Comparison of ENCODE assay signal across 18 mouse cellular contexts in genomic region chr14:39781849-39782248, GRCm38 (mm10).
DNase-seq lines count a peak whose midpoint lies in the region; ATAC-seq and TF ChIP-seq lines count a peak whose summit lies in the region.
"Had no signal": no experiment of that assay in that cellular context is flagged by ENCODE, and none has a peak within 500 bp of the region (broad histone marks: within the 10 kb centered on the region; RNA-seq: fewer than 3 reads in every experiment).

No protein-coding gene starts in this region.

- peak; percentile 47 for TF ChIP-seq CTCF in forebrain, postnatal 0 days (IDR thresholded peaks at IDR 0.05; ENCODE audit: low read depth)
- peak; percentile 53 for TF ChIP-seq CTCF in left cerebral cortex, adult 2 months (IDR thresholded peaks at IDR 0.05)

- H3K27ac ChIP-seq in forebrain, postnatal 0 days (ENCODE audit: low read depth, low read length) = no peak overlapping the region
- H3K27ac ChIP-seq in forebrain, embryonic 15.5 days (replicated peaks) = no peak overlapping the region
- H3K27ac ChIP-seq in left cerebral cortex, adult 2 months = no peak overlapping the region
- H3K27ac ChIP-seq: neural tube, embryonic 12.5 days had no signal

- H3K27me3 ChIP-seq in forebrain, postnatal 0 days (ENCODE audit: insufficient read depth, low read length) = no peaks in the 10 kb centered on the region
- no peaks in the 10 kb centered on the region for H3K27me3 ChIP-seq in forebrain, embryonic 15.5 days
- H3K27me3 ChIP-seq: neural tube, embryonic 12.5 days had no signal

- H3K4me2 ChIP-seq in forebrain, postnatal 0 days (ENCODE audit: low read depth) = no peak overlapping the region
- H3K4me2 ChIP-seq in forebrain, embryonic 15.5 days (replicated peaks) = no peak overlapping the region
- H3K4me2 ChIP-seq: liver, embryonic 11.5 days; neural tube, embryonic 12.5 days had no signal

- DNase-seq in adrenal gland, postnatal 10 days = peak; percentile 1
- no peak for DNase-seq in adrenal gland, postnatal 36 days
- DNase-seq in forebrain, postnatal 0 days = no peak
- DNase-seq in left cerebral cortex, adult 2 months (ENCODE audit: extremely low spot score in 1 of 2, low spot score in 2 of 2) = no peak
- DNase-seq in left cerebral cortex, postnatal 36 days (ENCODE audit: low spot score in 2 of 2) = no peak
- DNase-seq in retina, embryonic 14.5 days (ENCODE audit: low spot score) = peak; percentile 22
- no peak for DNase-seq in adrenal gland, postnatal 25 days
- DNase-seq: cerebellum, postnatal 25 days; kidney, adult 2 months; kidney, postnatal 25 days; layer of hippocampus, adult 9-11 months; lung, adult 18-20 months; thymus, postnatal 36 days had no signal

- no peaks in the 10 kb centered on the region for H3K9me3 ChIP-seq in forebrain, postnatal 0 days (ENCODE audit: low read length)
- H3K9me3 ChIP-seq in forebrain, embryonic 15.5 days = no peaks in the 10 kb centered on the region
- H3K9me3 ChIP-seq: G1E; neural tube, embryonic 12.5 days had no signal

- no peak for ATAC-seq in forebrain, postnatal 0 days
- ATAC-seq in forebrain, embryonic 15.5 days (replicated peaks) = no peak
- ATAC-seq: CD4-positive, CD25-positive, alpha-beta regulatory T cell, adult 4 months had no signal

- no peak overlapping the region for H3K9ac ChIP-seq in forebrain, postnatal 0 days
- H3K9ac ChIP-seq in forebrain, embryonic 15.5 days (replicated peaks) = no peak overlapping the region
- H3K9ac ChIP-seq: neural tube, embryonic 12.5 days had no signal

- intact Hi-C loops in left cerebral cortex, adult 2 months (cut with DNase I) = loop anchor here (10.0 kb wide), 1 partner anchor 493 kb away; no protein-coding TSS in a partner anchor
- intact Hi-C loops in left cerebral cortex, postnatal 36 days (cut with DNase I) = no loop called here

- H3K4me3 ChIP-seq in forebrain, postnatal 0 days (ENCODE audit: low read depth, low read length) = no peak overlapping the region
- H3K4me3 ChIP-seq in forebrain, embryonic 15.5 days = no peak overlapping the region
- H3K4me3 ChIP-seq in left cerebral cortex, adult 2 months = no peak overlapping the region
- H3K4me3 ChIP-seq: neural tube, embryonic 12.5 days had no signal

- H3K4me1 ChIP-seq in forebrain, postnatal 0 days (ENCODE audit: insufficient read depth) = no peaks in the 10 kb centered on the region
- H3K4me1 ChIP-seq in forebrain, embryonic 15.5 days = no peaks in the 10 kb centered on the region
- H3K4me1 ChIP-seq: neural tube, embryonic 12.5 days had no signal

- no peaks in the 10 kb centered on the region for H3K36me3 ChIP-seq in forebrain, postnatal 0 days (ENCODE audit: insufficient read depth)
- H3K36me3 ChIP-seq in forebrain, embryonic 15.5 days = no peaks in the 10 kb centered on the region
- H3K36me3 ChIP-seq: G1E; neural tube, embryonic 12.5 days had no signal

Comparison
In these comparisons a context has a peak if more than half of its experiments do, and no peak if none do; other contexts are left out.
1. DNase-seq: peak in adrenal gland, postnatal 10 days (single experiment) and retina, embryonic 14.5 days (single experiment); none in adrenal gland, postnatal 36 days (0 of 2), forebrain, postnatal 0 days (single experiment), left cerebral cortex, adult 2 months (0 of 2), left cerebral cortex, postnatal 36 days (0 of 2) and adrenal gland, postnatal 25 days (single experiment).